Mouse (Mus musculus) hindbrain, embryonic 12.5 days (tissue): Measurements from ENCODE around the gene Slc4a7. TPM values are rescaled to one million over a fixed set of nuclear protein-coding genes. Genes with fewer than 3 reads are reported as not detected.

Experiments
- ATAC-seq: fragments of 200-750 bp; cut with Nextera tagmentation; 2 replicates; pipeline ENCODE4 v1.8.0; 2017; ENCODE audit warnings: moderate TSS enrichment; ENCODE audit not compliant: low FRiP score
- H3K27ac ChIP-seq: fragments of 300-500 bp; sonication (generic); 2 replicates; pipeline ENCODE4 v1.5.1; 2016; ENCODE audit warnings: mild to moderate bottlenecking
- H3K27me3 ChIP-seq: fragments of 300-500 bp; sonication (generic); 2 replicates; pipeline ENCODE4 v1.6.1; 2016; ENCODE audit warnings: mild to moderate bottlenecking
- H3K36me3 ChIP-seq: fragments of 300-500 bp; sonication (generic); 2 replicates; pipeline ENCODE4 v1.6.1; 2016; ENCODE audit warnings: mild to moderate bottlenecking
- H3K4me1 ChIP-seq: fragments of 300-500 bp; sonication (generic); 2 replicates; pipeline ENCODE4 v1.6.1; 2016
- H3K4me2 ChIP-seq: fragments of 300-500 bp; sonication (generic); replicated peaks from 2 replicates; pipeline ENCODE4 v1.6.1; 2016; ENCODE audit warnings: mild to moderate bottlenecking
- H3K4me3 ChIP-seq: fragments of 300-500 bp; sonication (generic); 2 replicates; pipeline ENCODE4 v1.5.1; 2016; ENCODE audit warnings: mild to moderate bottlenecking
- H3K9ac ChIP-seq: fragments of 300-500 bp; sonication (generic); 2 replicates; pipeline ENCODE4 v1.6.1; 2016; ENCODE audit warnings: mild to moderate bottlenecking, moderate library complexity
- H3K9me3 ChIP-seq: fragments of 300-500 bp; sonication (generic); replicated peaks from 2 replicates; pipeline ENCODE4 v1.6.1; 2016; ENCODE audit warnings: mild to moderate bottlenecking
- WGBS: fragments of 180-500 bp; shearing (Covaris S2); methylation state at CpG from one replicate; pipeline ENCODE4 v1.1.7; 2016; 5-methylcytosine and 5-hydroxymethylcytosine counted together
- polyA plus RNA-seq: library from polyadenylated mRNA; unstranded; fragments of >200 nt; fragmentation: Nextera tagmentation; extraction: Ambion mirVana; gene quantifications from 2 replicates; pipeline ENCODE4 v1.2.1, GENCODE M21; 2016

The Slc4a7 gene
- polyA plus RNA-seq = 39.9 and 40.8 TPM in 2 replicates

DNA sequence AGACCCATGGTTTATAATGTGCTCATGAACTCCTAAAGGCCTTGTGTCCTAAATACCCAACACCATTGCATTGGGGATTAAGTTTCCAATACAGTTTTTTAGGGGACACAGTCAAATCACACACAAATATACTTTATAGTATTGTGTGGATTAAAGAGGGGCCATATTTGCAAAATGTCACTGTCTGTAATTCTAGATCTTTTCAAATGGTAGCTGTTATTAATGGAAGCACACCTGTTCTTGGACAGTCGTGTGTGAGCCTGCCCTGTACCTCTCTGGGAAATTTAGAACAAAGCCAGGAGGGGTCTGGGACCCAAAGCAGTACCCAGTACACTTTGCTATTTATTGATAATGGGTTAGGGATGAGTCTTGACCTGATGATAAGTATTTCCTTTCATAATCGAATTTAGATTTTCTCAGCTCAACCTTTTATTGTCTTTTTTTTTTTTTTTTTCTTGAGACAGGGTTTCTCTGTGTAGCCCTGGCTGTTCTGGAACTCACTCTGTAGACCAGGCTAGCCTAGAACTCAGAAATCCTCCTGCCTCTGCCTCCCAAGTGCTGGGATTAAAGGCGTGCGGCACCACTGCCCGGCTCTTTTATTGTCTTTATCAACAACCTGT lies at the start of gene Slc4a7:
Slc4a7 (plus strand) TSS at position 570 of the 620 bp plus-strand sequence.
- WGBS = 91% methylated on average over 5 of the region's 5 CpGs
- no peak; the same call in 1 of the 2 replicates for ATAC-seq
- Histone ChIP-seq H3K4me2 (peak within 1 kb of the TSS; percentile 66), H3K9me3 (no peaks in the 10 kb centered on the region), H3K27ac (peak within 1 kb of the TSS; percentile 99), H3K9ac (peak within 1 kb of the TSS; percentile 96), H3K27me3 (no peaks in the 10 kb centered on the region), H3K36me3 (no peaks in the 10 kb centered on the region), H3K4me3 (peak within 1 kb of the TSS; percentile 85), H3K4me1 (peaks cover 18% of the 10 kb centered on the region)

DNA sequence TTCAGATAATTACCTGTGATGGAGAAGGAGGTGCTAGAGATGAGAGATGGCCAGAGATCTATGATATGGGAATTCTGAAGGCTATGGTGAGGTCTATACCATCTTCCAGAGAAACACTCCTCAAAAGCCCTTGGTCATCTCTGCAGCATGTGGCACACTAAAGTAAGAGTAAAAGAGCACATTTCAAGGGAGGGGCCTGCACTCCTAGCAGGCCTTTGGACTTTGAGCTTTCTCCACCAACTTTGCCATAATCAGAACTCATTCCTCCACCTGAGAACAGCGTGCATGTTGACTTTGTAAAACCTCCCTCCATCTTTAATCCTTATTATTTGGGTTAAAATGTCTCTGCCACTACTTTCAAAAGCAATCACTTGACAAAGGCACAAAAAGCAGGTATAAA lies 31.5 kb upstream of the Slc4a7 start:
- 89% methylated on average over 1 of the region's 1 CpGs for WGBS
- Histone ChIP-seq H3K4me2 (no peak overlapping the region), H3K4me3 (no peak overlapping the region), H3K4me1 (no peaks in the 10 kb centered on the region), H3K27me3 (no peaks in the 10 kb centered on the region), H3K9me3 (no peaks in the 10 kb centered on the region), H3K27ac (no peak overlapping the region), H3K36me3 (no peaks in the 10 kb centered on the region), H3K9ac (no peak overlapping the region)
- ATAC-seq = no peak

DNA sequence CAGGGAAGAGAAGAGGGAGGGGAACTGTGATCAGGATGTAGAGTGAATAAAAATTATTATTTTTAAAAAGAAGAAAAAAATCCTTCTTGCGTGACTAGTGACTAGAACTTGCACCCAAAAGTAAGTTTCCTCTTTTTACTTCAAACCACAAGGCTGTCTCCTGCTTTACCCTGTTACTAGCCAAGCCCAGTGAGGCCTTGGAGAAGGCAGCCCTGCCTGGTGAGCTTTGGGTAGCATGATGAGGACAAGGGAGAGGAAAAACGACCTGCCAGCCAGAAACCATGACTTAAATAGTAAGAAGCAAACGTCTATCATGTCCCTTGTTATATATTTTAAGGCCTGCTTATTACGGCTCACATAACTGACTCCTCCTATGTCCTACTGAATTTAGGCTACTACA lies 20.5 kb upstream of the Slc4a7 start:
- H3K4me1 ChIP-seq = no peaks in the 10 kb centered on the region
- no peaks in the 10 kb centered on the region for H3K27me3 ChIP-seq
- H3K4me2 ChIP-seq = no peak overlapping the region
- H3K9ac ChIP-seq = no peak overlapping the region
- no peak overlapping the region for H3K4me3 ChIP-seq
- H3K36me3 ChIP-seq = no peaks in the 10 kb centered on the region
- no peak overlapping the region for H3K27ac ChIP-seq
- H3K9me3 ChIP-seq = no peaks in the 10 kb centered on the region
- no peak for ATAC-seq
- WGBS = 77% methylated on average over 4 of the region's 4 CpGs

DNA sequence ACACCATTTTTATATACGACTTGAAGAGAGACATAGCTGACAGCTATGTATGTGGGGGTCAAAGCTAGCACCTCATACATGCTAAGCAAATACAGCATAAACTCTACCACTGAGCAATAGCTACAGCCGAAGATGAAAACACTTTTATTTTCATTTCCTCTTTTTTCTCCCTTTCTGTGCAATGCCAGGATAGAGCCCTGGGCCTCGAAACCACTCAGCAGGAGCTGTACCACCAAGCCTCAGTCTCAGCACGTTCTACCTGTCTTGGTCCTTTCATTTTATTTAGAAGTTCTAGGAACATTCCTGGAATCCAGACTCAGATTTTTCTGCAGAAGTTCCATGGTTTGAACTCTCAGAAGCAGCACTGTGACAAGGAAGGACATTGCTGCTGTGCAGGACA lies 17.3 kb upstream of the Slc4a7 start:
- 81% methylated on average over 4 of the region's 4 CpGs for WGBS
- H3K4me1 ChIP-seq = no peaks in the 10 kb centered on the region
- no peaks in the 10 kb centered on the region for H3K27me3 ChIP-seq
- H3K9ac ChIP-seq = no peak overlapping the region
- H3K9me3 ChIP-seq = no peaks in the 10 kb centered on the region
- no peak for ATAC-seq
- no peak overlapping the region for H3K4me3 ChIP-seq
- no peak overlapping the region for H3K4me2 ChIP-seq
- no peaks in the 10 kb centered on the region for H3K36me3 ChIP-seq
- H3K27ac ChIP-seq = no peak overlapping the region

DNA sequence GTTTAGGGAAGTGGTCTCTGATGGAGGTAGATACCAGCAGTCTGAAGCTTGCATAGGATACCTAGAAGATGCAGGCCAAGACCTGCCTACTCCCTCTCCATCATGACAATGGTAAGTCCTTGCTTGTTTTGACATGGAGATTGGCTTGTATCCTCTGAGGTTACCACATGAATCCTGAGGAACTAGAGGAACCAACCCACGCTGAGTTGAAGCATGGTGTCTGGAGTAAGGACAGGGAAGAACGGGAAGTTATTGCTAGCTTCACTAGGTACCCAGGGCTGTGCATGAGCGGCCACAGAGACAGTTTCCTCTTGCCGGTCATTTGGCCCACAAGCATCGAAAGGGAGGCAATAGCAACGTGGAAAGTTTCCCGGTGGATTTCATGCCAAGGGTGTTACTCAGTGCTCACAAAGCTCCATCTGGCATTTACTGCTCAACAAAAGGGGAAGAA lies 16.0 kb upstream of the Slc4a7 start:
- ATAC-seq = no peak
- Histone ChIP-seq H3K27ac (no peak overlapping the region), H3K4me3 (no peak overlapping the region), H3K4me1 (no peaks in the 10 kb centered on the region), H3K4me2 (no peak overlapping the region), H3K36me3 (no peaks in the 10 kb centered on the region), H3K9ac (no peak overlapping the region), H3K27me3 (no peaks in the 10 kb centered on the region), H3K9me3 (no peaks in the 10 kb centered on the region)
- 80% methylated on average over 7 of the region's 7 CpGs for WGBS

DNA sequence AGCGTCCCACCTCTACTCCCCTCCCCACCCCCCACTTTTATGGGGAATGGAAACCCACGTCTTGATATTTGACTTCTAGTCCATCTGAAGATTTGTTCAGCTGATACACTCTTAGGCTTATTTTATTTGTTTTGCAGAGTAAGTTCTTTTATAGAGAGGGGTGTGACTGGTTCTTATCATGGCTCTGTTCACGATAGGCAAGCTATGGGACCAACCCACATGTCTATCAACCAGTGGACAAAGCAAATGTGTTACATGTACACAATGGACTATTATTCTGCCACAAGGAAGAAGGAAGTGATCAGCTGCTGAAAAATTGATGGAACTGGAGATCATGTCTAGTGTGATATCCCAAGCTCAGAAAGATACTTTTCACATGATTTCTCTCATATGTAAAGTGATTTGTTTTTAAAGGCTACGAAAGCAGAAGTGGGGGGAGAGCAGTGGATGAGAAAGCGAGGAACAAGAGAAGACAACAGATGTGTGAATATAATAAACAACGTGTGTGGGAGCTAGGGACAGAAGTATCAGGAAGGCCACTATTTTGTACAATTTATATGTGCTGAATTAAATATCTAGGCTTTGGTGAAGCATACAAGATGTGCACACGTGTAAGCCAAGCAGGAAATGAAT lies 14.7 kb upstream of the Slc4a7 start:
- H3K27ac ChIP-seq = no peak overlapping the region
- H3K9ac ChIP-seq = no peak overlapping the region
- no peaks in the 10 kb centered on the region for H3K36me3 ChIP-seq
- no peak overlapping the region for H3K4me3 ChIP-seq
- no peak overlapping the region for H3K4me2 ChIP-seq
- H3K9me3 ChIP-seq = no peaks in the 10 kb centered on the region
- no peak for ATAC-seq
- H3K27me3 ChIP-seq = no peaks in the 10 kb centered on the region
- H3K4me1 ChIP-seq = no peaks in the 10 kb centered on the region
- 74% methylated on average over 7 of the region's 7 CpGs for WGBS

DNA sequence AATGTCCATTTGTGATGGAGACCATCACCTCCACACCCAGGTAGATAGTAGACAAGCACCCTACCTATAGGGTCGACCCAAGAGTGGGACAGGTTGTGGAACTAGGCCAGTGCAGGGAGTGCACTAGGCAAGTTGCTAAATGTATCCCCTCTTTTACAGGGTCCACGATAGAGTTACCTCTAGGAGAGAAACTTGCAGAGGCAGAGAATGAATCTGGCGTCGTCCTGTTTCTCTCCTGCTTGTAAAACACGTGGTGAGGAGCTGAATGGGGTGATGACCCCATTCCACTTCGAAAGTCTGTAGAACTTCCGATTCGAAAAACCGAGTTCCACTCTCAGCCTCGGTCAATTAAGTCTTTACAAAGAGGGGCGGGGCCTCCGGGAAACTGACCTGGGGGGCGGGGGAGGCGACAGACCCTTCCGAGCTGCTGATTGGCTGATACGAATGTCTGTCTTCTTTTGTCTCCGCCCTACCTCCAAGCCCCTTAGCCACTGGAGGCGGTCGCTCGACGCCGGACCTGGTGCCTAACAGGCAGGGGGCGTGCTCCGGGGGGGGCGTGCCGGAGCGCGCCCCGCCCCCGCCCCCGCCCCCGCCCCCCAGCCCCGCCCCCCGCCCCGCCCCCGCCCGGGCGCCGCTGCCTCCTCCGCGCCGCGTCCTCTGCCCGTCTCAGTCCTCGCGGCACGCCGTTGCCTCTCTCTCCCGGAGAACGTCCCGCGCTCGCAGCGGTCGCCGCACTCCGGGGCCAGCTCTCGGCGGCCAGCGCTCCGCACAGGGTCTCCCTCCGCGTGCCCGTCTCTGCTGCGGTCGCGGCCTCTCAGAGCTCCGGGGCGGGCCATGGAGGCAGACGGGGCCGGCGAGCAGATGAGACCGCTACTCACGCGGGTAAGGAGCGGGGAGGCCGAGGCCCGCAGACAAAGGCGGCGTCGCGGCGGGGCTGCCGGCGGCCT lies 593 bp downstream of the Slc4a7 start:
- under 1% methylated on average over 59 of the region's 85 CpGs for WGBS
- Histone ChIP-seq H3K4me2 (peak overlapping the region; percentile 66), H3K27ac (peak overlapping the region; percentile 99), H3K36me3 (0 out of 2 replicates have a peak, but pooled peaks cover 2% of the 10 kb centered on the region), H3K9ac (peak overlapping the region; percentile 96), H3K4me3 (peak overlapping the region; percentile 85), H3K9me3 (no peaks in the 10 kb centered on the region), H3K27me3 (no peaks in the 10 kb centered on the region), H3K4me1 (peaks cover 21% of the 10 kb centered on the region)
- peak; percentile 96 for ATAC-seq

DNA sequence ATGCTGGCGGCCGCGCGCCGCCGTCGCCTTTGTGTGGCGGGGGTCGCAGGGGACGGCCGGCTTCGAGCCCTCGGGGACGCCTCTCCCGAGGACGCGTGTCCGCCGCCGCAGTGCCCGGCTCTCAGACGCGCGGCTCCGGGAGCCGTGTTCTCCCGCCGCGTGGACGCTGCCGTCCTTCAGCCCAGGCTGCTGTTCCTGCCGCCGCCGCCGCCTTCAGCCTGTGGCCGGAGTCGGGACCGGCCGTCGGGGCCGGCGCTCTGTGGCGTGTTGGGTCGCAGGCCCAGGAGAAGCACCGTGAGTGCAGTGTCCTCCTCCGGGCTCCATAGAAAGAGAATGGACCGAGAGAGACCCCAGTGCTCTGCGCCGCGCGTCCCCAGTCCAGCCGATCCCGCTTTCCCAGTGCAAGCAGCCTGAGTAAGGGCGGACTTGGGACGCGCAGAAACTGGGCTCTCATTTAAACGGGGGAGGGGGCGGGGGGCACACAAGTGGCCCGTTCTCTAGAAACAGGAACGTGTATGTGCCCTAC lies 1.3 kb downstream of the Slc4a7 start:
- Histone ChIP-seq H3K36me3 (0 out of 2 replicates have a peak, but pooled peaks cover 2% of the 10 kb centered on the region), H3K4me1 (peaks cover 21% of the 10 kb centered on the region), H3K4me2 (peak overlapping the region; percentile 66), H3K9ac (peak overlapping the region; percentile 96), H3K27me3 (no peaks in the 10 kb centered on the region), H3K4me3 (peak overlapping the region; percentile 85), H3K9me3 (no peaks in the 10 kb centered on the region), H3K27ac (peak overlapping the region; percentile 99)
- peak; percentile 58 for ATAC-seq
- WGBS = 1% methylated on average over 50 of the region's 60 CpGs

DNA sequence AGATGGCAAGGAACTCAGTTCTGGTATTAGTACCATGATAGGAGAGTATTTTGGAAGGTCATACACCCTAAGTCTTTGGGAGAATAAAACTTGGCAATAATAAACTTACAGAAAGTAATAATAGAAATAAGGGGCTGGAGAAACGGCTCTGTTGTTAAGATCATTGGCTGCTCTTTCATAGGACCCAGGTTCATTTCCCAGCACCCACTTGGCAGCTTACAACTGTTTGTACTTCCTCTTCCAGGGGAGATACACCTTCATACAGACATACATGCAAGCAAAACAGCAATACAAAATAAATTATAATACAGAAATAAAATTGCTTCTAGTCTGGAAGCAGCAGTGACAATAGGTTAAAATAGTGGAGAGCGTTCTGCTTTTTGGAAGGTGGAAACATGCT lies 2.6 kb downstream of the Slc4a7 start:
- Histone ChIP-seq H3K9me3 (no peaks in the 10 kb centered on the region), H3K9ac (no peak overlapping the region; the same call in 1 of the 2 replicates), H3K27ac (no peak overlapping the region), H3K36me3 (0 out of 2 replicates have a peak, but pooled peaks cover 2% of the 10 kb centered on the region), H3K4me3 (peak overlapping the region; percentile 85), H3K27me3 (no peaks in the 10 kb centered on the region), H3K4me1 (peaks cover 21% of the 10 kb centered on the region), H3K4me2 (peak overlapping the region; percentile 66)
- ATAC-seq = no peak
- WGBS = 82% methylated on average over 2 of the region's 2 CpGs

DNA sequence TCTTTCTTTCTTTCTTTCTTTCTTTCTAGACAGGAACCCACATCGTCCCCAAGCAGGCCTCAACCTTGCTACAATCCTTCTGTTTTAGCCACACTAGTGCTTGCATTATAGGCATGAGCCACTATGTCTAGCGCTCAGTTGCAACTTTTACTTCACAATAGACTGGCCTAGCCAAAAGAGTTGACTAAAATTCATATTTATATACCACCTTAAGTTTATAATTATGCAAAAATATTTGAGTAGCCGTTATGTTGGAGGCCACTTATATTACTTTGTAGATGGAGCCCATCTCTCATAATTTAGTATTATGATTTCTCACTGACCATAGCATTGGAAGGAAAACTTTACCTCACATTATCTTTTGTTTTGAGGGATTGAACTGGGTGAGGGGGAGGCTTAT lies 3.0 kb downstream of the Slc4a7 start:
- no peaks in the 10 kb centered on the region for H3K9me3 ChIP-seq
- no peak overlapping the region for H3K9ac ChIP-seq
- WGBS = 74% methylated on average over 3 of the region's 3 CpGs
- H3K4me2 ChIP-seq = peak overlapping the region; percentile 66
- 0 out of 2 replicates have a peak, but pooled peaks cover 2% of the 10 kb centered on the region for H3K36me3 ChIP-seq
- no peaks in the 10 kb centered on the region for H3K27me3 ChIP-seq
- no peak for ATAC-seq
- peaks cover 21% of the 10 kb centered on the region for H3K4me1 ChIP-seq
- H3K27ac ChIP-seq = no peak overlapping the region
- 0 out of 2 replicates have a peak overlapping the region, but pooled peaks have one; percentile 85 for H3K4me3 ChIP-seq

DNA sequence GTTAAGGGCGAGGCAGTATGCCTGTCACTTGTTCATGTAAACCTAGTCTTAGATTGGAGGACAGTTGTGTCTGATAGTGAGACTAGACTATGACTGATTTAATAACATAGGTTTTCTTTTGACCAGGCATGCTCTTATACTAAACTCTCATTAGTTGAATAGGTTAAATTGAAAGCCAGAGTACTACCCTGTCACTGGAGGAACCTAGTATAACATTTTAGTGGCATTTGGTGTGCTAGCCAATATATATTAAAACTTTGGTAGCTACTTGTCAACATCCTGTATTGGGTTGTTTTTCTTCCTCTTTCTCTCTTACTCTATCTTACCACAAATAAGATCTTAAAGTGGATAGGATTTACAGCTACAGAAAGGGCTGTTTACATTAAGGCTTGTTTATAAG lies 4.3 kb downstream of the Slc4a7 start:
- Histone ChIP-seq H3K4me1 (peaks cover 21% of the 10 kb centered on the region), H3K27ac (no peak overlapping the region), H3K4me3 (no peak overlapping the region), H3K36me3 (peaks cover 12% of the 10 kb centered on the region), H3K4me2 (no peak overlapping the region), H3K27me3 (no peaks in the 10 kb centered on the region), H3K9ac (no peak overlapping the region), H3K9me3 (no peaks in the 10 kb centered on the region)
- 90% methylated on average over 1 of the region's 1 CpGs for WGBS
- ATAC-seq = no peak

DNA sequence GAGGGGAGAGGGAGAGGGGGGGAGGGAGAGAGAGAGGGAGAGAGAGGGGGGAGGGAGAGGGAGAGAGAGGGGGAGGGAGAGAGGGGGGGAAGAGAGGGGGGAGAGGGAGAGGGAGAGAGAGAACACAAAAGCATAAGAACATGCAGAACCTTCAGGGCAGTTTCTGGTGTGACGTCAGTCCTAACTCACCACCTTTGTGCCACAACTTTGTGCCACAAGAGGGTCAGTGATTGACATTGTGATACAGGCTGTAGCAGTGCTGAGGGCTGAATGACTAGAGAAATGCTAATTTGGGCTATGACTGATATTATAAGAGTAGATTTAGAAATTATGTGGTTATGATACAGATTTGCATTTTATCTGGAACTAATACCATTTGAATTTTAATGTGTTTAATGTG lies 5.0 kb downstream of the Slc4a7 start:
- Histone ChIP-seq H3K4me3 (no peak overlapping the region), H3K4me2 (no peak overlapping the region), H3K27ac (no peak overlapping the region), H3K9ac (no peak overlapping the region), H3K27me3 (no peaks in the 10 kb centered on the region), H3K9me3 (no peaks in the 10 kb centered on the region), H3K36me3 (peaks cover 12% of the 10 kb centered on the region), H3K4me1 (peaks cover 21% of the 10 kb centered on the region)
- no peak for ATAC-seq
- WGBS = 44% methylated on average over 1 of the region's 1 CpGs
